Mouse (Mus musculus) heart, postnatal 14 days (tissue): ENCODE data around the gene Eaf2. TPM values are rescaled to one million over a fixed set of nuclear protein-coding genes. Genes with fewer than 3 reads are reported as not detected.
"Not testable (repeated sequence)": the region's sequence is repeated elsewhere in the genome, so short reads cannot be mapped to it uniquely, and the experiment has no call there.

Experiments used
- DNase-seq, 2 experiments: peaks; one replicate each; pipeline ENCODE4 v3.0.0; 2021 to 2022
- intact Hi-C: fragments of 180-260 bp; cut with DNase I; formaldehyde crosslinking; loops from one replicate; pipeline ENCODE4 v1.15.1; 2025
- total RNA-seq, 2 experiments: library from RNA; stranded (reverse); gene quantifications; 2 replicates each; pipeline ENCODE4 v1.2.3; 2021

The Eaf2 gene
- total RNA-seq, 2 experiments from 2014 or later = 0.60 to 0.71 TPM

GRCm38 (mm10) chr16:36863585-36863984, 11.2 kb downstream of the Eaf2 start:
- DNase-seq = no peak
- intact Hi-C loops = no loop called here

- no peak for DNase-seq
- intact Hi-C loops = no loop called here
These were observed 23.6 kb downstream of the Eaf2 start for GRCm38 (mm10) chr16:36851202-36851601.

GRCm38 (mm10) chr16:36846894-36847293, 27.9 kb downstream of the Eaf2 start:
- intact Hi-C loops = not testable (repeated sequence)

GRCm38 (mm10) chr16:36828820-36829219, 46.0 kb downstream of the Eaf2 start:
- no peak for DNase-seq
- intact Hi-C loops = loop anchor here (10.0 kb wide), 1 partner anchor 754 kb away; the partner anchor contains the start of genes Ccdc58 and Fam162a

More at GRCm38 (mm10) chr16:36846894-36847293, 27.9 kb downstream of the Eaf2 start:
- DNase-seq = not testable (repeated sequence)

- intact Hi-C loops = loop anchor here (10.0 kb wide), 1 partner anchor 753 kb away; the partner anchor contains the start of genes Ccdc58 and Fam162a
- peak; percentile 79 to 85 for DNase-seq
These were observed 46.6 kb downstream of the Eaf2 start, which contains the start of gene Iqcb1 for GRCm38 (mm10) chr16:36828054-36828786. Gene Iqcb1, plus strand, starts transcription at chr16:36828385.

- no peak for DNase-seq
- intact Hi-C loops = loop anchor here (10.0 kb wide), 1 partner anchor 753 kb away; the partner anchor contains the start of genes Ccdc58 and Fam162a
These were observed 47.2 kb downstream of the Eaf2 start for GRCm38 (mm10) chr16:36827611-36828053.

GRCm38 (mm10) chr16:36821474-36821873, 53.3 kb downstream of the Eaf2 start:
- DNase-seq = no peak
- intact Hi-C loops = loop anchor here (10.0 kb wide), 1 partner anchor 747 kb away; the partner anchor contains the start of genes Ccdc58 and Fam162a

- intact Hi-C loops = loop anchor here (10.0 kb wide), 1 partner anchor 746 kb away; the partner anchor contains the start of genes Ccdc58 and Fam162a
- no peak for DNase-seq
These were observed 54.1 kb downstream of the Eaf2 start for GRCm38 (mm10) chr16:36820747-36821146.

GRCm38 (mm10) chr16:36820016-36820415, 54.8 kb downstream of the Eaf2 start:
- intact Hi-C loops = loop anchor here (10.0 kb wide), 1 partner anchor 745 kb away; the partner anchor contains the start of genes Ccdc58 and Fam162a
- DNase-seq = no peak

- DNase-seq = peak; percentile 54 to 72
These were observed 57.4 kb downstream of the Eaf2 start for GRCm38 (mm10) chr16:36817321-36817926.

GRCm38 (mm10) chr16:36816916-36817315, 57.9 kb downstream of the Eaf2 start:
- intact Hi-C loops = loop anchor here (2.0 to 5.0 kb wide), 3 partner anchors 95 to 344 kb away; no protein-coding TSS in a partner anchor
- no peak for DNase-seq

More at GRCm38 (mm10) chr16:36817321-36817926, 57.4 kb downstream of the Eaf2 start:
- intact Hi-C loops = loop anchor here (2.0 to 5.0 kb wide), 3 partner anchors 95 to 345 kb away; no protein-coding TSS in a partner anchor

GRCm38 (mm10) chr16:36813680-36814079, 61.1 kb downstream of the Eaf2 start:
- DNase-seq = no peak
- intact Hi-C loops = no loop called here

GRCm38 (mm10) chr16:36808616-36809015, 66.2 kb downstream of the Eaf2 start:
- intact Hi-C loops = no loop called here

GRCm38 (mm10) chr16:36802361-36802760, 72.4 kb downstream of the Eaf2 start:
- intact Hi-C loops = no loop called here
- no peak for DNase-seq

More at GRCm38 (mm10) chr16:36808616-36809015, 66.2 kb downstream of the Eaf2 start:
- DNase-seq = no peak

GRCm38 (mm10) chr16:36798334-36798733, 76.5 kb downstream of the Eaf2 start:
- intact Hi-C loops = no loop called here
- DNase-seq = no peak

GRCm38 (mm10) chr16:36794976-36795375, 79.8 kb downstream of the Eaf2 start:
- intact Hi-C loops = no loop called here
- DNase-seq = no peak

- no peak for DNase-seq
- intact Hi-C loops = no loop called here
These were observed 84.6 kb downstream of the Eaf2 start for GRCm38 (mm10) chr16:36790166-36790565.

GRCm38 (mm10) chr16:36786466-36786865, 88.3 kb downstream of the Eaf2 start:
- intact Hi-C loops = no loop called here
- no peak for DNase-seq

GRCm38 (mm10) chr16:36784594-36785313, 90.0 kb downstream of the Eaf2 start, which contains the start of gene Slc15a2:
Gene Slc15a2, minus strand, starts transcription at chr16:36784962.
- intact Hi-C loops = no loop called here
- DNase-seq = peak; percentile 9 to 41

GRCm38 (mm10) chr16:36784146-36784545, 90.7 kb downstream of the Eaf2 start:
- no peak for DNase-seq
- intact Hi-C loops = no loop called here
